Mouse (Mus musculus) lung, adult 18-20 months (tissue): ENCODE measurements around the gene Olfr1351.
"Not testable (repeated sequence)": the region's sequence is repeated elsewhere in the genome, so short reads cannot be mapped to it uniquely, and the experiment has no call there.

ENCODE experiments used
- DNase-seq, 2 experiments: peaks; one replicate each; pipeline ENCODE4 v3.0.0; 2022; ENCODE audit warnings: mixed read lengths in 2 of 2

Gene Olfr1351

GRCm38 (mm10) chr10:79012172-79012571, at the start of gene Olfr1351:
Gene Olfr1351 (plus strand): TSS chr10:79012472.
- DNase-seq = no peak

- DNase-seq = not testable (repeated sequence)
Measured at GRCm38 (mm10) chr10:78963009-78963408, 49.3 kb upstream of the Olfr1351 start, which contains the start of gene Olfr1353. Gene Olfr1353 (plus strand): TSS chr10:78963309.

GRCm38 (mm10) chr10:78980750-78981149, 31.5 kb upstream of the Olfr1351 start, which contains the start of gene Olfr1352:
Gene Olfr1352 (plus strand): TSS chr10:78981050.
- no peak for DNase-seq

- no peak for DNase-seq
Measured at GRCm38 (mm10) chr10:79028441-79028840, 16.2 kb downstream of the Olfr1351 start, which contains the start of gene Olfr57. Gene Olfr57 (plus strand): TSS chr10:79028741.

- not testable (repeated sequence) for DNase-seq
Measured at GRCm38 (mm10) chr10:79042457-79042856, 30.2 kb downstream of the Olfr1351 start.

- not testable (repeated sequence) for DNase-seq
Measured at GRCm38 (mm10) chr10:79057370-79057769, 45.1 kb downstream of the Olfr1351 start.
